Mouse (Mus musculus) liver, embryonic 12.5 days (tissue): ENCODE measurements around the gene Tm4sf1. TPM values are rescaled to one million over a fixed set of nuclear protein-coding genes. Genes with fewer than 3 reads are reported as not detected.

ENCODE experiments used
- ATAC-seq: fragments of 200-750 bp; cut with Nextera tagmentation; 2 replicates; pipeline ENCODE4 v1.8.0; 2017; ENCODE audit warnings: moderate number of reproducible peaks, mild to moderate bottlenecking, moderate library complexity
- H3K27ac ChIP-seq: fragments of 300-500 bp; sonication (generic); 2 replicates; pipeline ENCODE4 v1.5.1; 2016; ENCODE audit warnings: mild to moderate bottlenecking
- H3K27me3 ChIP-seq: fragments of 300-500 bp; sonication (generic); replicated peaks from 2 replicates; pipeline ENCODE4 v1.6.1; 2016; ENCODE audit warnings: mild to moderate bottlenecking, moderate library complexity
- H3K36me3 ChIP-seq: fragments of 300-500 bp; sonication (generic); 2 replicates; pipeline ENCODE4 v1.6.1; 2016; ENCODE audit warnings: mild to moderate bottlenecking, moderate library complexity
- H3K4me1 ChIP-seq: fragments of 300-500 bp; sonication (generic); 2 replicates; pipeline ENCODE4 v1.6.1; 2016
- H3K4me2 ChIP-seq: fragments of 300-500 bp; sonication (generic); 2 replicates; pipeline ENCODE4 v1.6.1; 2016; ENCODE audit warnings: mild to moderate bottlenecking, moderate library complexity
- H3K4me3 ChIP-seq: fragments of 300-500 bp; sonication (generic); 2 replicates; pipeline ENCODE4 v1.5.1; 2016; ENCODE audit warnings: mild to moderate bottlenecking, moderate library complexity
- H3K9ac ChIP-seq: fragments of 300-500 bp; sonication (generic); 2 replicates; pipeline ENCODE4 v1.6.1; 2016; ENCODE audit warnings: mild to moderate bottlenecking, moderate library complexity
- H3K9me3 ChIP-seq: fragments of 300-500 bp; sonication (generic); replicated peaks from 2 replicates; pipeline ENCODE4 v1.6.1; 2016; ENCODE audit warnings: mild to moderate bottlenecking, moderate library complexity
- WGBS: fragments of 180-500 bp; shearing (Covaris S2); methylation state at CpG from one replicate; pipeline ENCODE4 v1.1.7; 2016; ENCODE audit not compliant: insufficient replicate concordance; 5-methylcytosine and 5-hydroxymethylcytosine counted together
- polyA plus RNA-seq: library from polyadenylated mRNA; unstranded; fragments of >200 nt; fragmentation: Nextera tagmentation; extraction: Ambion mirVana; gene quantifications from 2 replicates; pipeline ENCODE4 v1.2.1, GENCODE M21; 2016

Tm4sf1 gene
- polyA plus RNA-seq, result 10.9 and 12.5 TPM in 2 replicates

DNA sequence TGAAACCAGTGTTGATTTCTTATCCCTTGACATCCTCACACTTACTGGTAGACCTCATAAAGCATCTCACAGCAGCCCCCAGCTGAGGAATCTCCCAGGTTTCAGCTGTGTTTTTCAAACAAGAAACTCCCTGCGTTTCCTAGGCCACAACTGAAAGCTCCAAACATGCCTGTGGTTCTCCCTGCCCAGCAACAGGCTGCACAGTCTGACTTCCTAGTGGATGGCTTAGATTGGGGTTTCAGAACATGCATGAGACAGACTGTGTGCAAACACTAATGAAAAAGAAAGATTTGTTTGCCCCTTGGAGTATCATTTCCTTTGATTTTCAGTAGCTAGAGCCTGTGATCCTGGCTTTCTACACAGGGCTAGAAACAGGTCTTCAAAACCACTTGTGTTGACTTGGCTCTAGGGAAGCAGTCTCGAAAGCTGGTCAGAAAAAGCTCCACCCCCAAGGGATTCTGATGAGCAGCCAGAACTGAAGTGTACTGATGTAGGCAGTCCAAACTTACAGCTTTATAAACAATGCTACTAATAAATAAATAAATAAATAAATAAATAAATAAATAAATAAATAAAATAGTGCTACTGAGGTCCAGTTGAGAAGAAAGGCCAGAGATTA, at the start of gene Tm4sf1:
TSS of gene Tm4sf1 (minus strand) at position 68 of the 619 bp plus-strand sequence.
- no peaks in the 10 kb centered on the region for H3K36me3 ChIP-seq
- H3K4me3 ChIP-seq, result no peak within 1 kb of the TSS
- no peaks in the 10 kb centered on the region for H3K4me1 ChIP-seq
- no peaks in the 10 kb centered on the region for H3K27me3 ChIP-seq
- ATAC-seq, result no peak
- no peaks in the 10 kb centered on the region for H3K9me3 ChIP-seq
- H3K9ac ChIP-seq, result no peak within 1 kb of the TSS
- H3K27ac ChIP-seq, result no peak within 1 kb of the TSS
- WGBS, result 62% methylated on average over 2 of the region's 2 CpGs
- H3K4me2 ChIP-seq, result no peak within 1 kb of the TSS

DNA sequence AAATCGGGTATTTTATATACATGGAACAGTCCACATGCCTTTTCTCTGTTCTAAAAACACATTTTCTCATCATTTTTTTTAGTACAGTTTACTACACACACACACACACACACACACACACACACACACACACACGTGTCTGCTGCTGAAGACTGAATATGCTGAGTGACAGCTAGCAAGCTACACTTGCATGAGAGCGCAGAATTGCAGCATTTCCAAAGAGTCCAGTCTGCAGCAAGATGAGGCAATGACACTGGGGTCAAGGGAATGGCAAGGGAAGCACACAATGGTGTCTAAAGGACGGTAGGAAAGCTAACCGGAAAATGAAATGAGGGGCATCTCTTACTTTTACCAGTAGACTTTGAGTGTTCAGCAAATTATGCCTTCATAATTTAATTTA, 43.0 kb upstream of the Tm4sf1 start:
- no peaks in the 10 kb centered on the region for H3K4me1 ChIP-seq
- H3K27me3 ChIP-seq, result no peaks in the 10 kb centered on the region
- H3K36me3 ChIP-seq, result no peaks in the 10 kb centered on the region
- no peaks in the 10 kb centered on the region for H3K9me3 ChIP-seq
- no peak overlapping the region for H3K4me3 ChIP-seq
- H3K9ac ChIP-seq, result no peak overlapping the region
- ATAC-seq, result peak; percentile 27; the same call in 1 of the 2 replicates
- peak overlapping the region; percentile 71; the same call in 1 of the 2 replicates for H3K27ac ChIP-seq
- 48% methylated on average over 5 of the region's 5 CpGs for WGBS
- no peak overlapping the region for H3K4me2 ChIP-seq

DNA sequence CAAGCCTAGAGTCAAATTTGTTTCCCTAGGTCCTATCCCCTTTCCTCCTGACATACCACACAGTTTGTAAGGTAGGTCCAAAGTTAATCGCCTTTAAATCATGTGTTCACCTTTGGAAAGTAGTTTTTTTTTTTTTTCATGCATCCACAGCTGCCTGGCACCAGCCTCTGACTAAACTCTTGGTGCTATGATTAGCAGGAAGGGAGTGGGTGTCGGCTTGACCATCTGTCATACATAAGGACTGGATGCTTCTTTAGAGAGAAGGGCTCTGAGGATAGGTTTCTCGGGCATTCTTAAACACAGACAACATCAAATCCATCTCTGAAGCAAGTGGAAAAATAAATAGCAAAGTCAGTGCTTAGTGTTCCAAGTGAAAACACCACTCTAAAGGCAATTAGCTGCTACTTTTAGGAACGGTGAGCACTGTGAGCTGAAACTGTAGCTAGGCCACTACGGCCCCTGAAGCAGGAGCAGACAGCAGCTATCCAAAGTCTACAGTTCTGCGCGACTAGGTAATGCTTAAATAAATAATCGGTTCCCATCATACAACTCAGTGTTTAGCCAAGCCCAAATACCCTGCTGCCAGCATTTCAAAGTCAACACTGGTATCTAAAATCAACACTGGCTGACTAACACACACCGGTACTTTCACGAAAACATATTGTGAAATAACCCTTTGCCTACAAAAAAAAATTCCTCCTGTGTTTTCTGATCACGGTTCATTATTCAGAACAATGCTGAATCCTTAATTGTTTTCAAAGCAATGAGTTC, 42.2 kb upstream of the Tm4sf1 start:
- Histone ChIP-seq H3K36me3 (no peaks in the 10 kb centered on the region), H3K4me2 (no peak overlapping the region)
- peak; percentile 78 for ATAC-seq

DNA sequence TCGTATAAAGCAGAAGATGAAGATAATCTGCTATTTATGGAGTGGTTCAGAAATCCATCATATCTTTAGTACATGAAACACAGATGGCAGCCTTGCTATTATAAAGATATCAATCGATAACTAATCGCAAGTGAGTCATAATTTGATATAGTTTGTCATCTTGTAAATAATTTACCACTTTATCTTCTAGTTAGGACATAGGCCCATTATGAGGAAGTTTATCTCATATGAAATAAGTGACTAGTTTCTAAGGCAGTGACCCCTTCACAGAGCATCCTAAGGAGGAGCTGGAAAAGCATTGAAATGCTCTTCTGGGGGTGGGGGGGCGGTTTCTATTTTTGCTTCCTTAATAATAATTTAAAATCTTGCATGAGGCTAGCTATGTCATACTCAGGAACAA, 41.2 kb upstream of the Tm4sf1 start:
- H3K4me2 ChIP-seq, result no peak overlapping the region
- no peak overlapping the region for H3K4me3 ChIP-seq
- no peaks in the 10 kb centered on the region for H3K4me1 ChIP-seq
- H3K9ac ChIP-seq, result no peak overlapping the region
- ATAC-seq, result no peak
- H3K36me3 ChIP-seq, result no peaks in the 10 kb centered on the region
- H3K27ac ChIP-seq, result no peak overlapping the region
- 65% methylated on average over 4 of the region's 4 CpGs for WGBS
- H3K27me3 ChIP-seq, result no peaks in the 10 kb centered on the region
- H3K9me3 ChIP-seq, result no peaks in the 10 kb centered on the region

More for the DNA sequence above, 42.2 kb upstream of the Tm4sf1 start:
- H3K27me3 ChIP-seq, result no peaks in the 10 kb centered on the region
- peak overlapping the region; percentile 71 for H3K27ac ChIP-seq
- H3K9ac ChIP-seq, result no peak overlapping the region
- no peaks in the 10 kb centered on the region for H3K4me1 ChIP-seq
- H3K9me3 ChIP-seq, result no peaks in the 10 kb centered on the region
- WGBS, result 67% methylated on average over 11 of the region's 11 CpGs
- H3K4me3 ChIP-seq, result no peak overlapping the region

DNA sequence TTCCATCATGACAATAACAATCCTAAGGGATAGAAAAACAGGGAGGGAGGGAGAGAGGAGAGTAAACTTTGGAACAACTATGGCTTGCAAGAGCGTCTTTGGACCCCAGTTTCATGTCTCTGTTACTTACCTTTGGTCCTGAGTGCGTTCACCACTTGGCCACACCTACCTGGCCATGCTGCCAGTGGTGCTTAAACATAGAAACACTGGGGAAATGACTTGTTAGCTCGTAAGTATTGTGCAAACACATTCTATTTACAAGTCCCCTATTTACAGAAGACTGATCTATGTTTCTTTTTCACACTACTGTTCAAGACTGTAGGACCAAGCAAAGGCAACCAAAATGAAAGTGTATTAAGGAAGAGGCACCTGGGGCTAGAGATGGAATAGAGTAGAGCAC, 39.5 kb upstream of the Tm4sf1 start:
- Histone ChIP-seq H3K4me1 (no peaks in the 10 kb centered on the region), H3K9me3 (no peaks in the 10 kb centered on the region), H3K27me3 (no peaks in the 10 kb centered on the region), H3K36me3 (no peaks in the 10 kb centered on the region), H3K4me3 (no peak overlapping the region), H3K4me2 (no peak overlapping the region), H3K27ac (no peak overlapping the region), H3K9ac (no peak overlapping the region)
- no peak for ATAC-seq
- 31% methylated on average over 3 of the region's 3 CpGs for WGBS

DNA sequence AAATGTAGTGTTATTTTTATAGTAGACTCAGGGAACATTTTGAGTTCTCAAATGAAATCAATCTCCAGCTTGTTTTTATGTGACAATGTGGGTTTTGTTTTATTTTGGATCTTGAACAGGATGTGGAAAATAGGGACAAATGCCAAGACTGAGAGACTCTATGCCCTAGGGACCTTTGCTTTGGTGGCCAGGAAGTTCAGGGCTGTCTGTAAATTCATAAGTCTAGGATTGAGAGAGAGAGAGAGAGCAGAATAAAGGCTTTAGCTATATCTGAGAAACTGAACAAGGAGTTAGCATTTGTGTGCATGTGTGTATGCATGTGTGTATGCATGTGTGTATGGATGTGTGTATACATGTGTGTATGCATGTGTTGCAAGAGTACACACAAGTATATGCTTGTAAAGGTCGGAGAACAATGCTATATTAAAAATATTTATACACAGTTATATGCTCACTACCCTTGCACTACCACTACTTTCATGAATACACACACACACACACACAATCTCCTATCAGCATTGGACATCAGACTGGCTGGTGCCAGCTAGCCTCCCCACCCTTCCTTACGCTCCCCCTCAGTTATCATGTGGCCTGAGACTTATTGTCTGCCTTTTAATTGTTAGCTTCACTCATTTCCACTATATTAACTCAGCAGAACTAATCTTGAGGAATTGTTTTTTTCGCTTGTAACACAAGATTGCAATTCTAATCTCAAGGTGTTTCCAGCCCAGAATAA, 33.5 kb upstream of the Tm4sf1 start:
- 58% methylated on average over 3 of the region's 3 CpGs for WGBS
- ATAC-seq, result no peak
- Histone ChIP-seq H3K36me3 (no peaks in the 10 kb centered on the region), H3K9ac (no peak overlapping the region), H3K27me3 (no peaks in the 10 kb centered on the region), H3K4me2 (no peak overlapping the region), H3K27ac (no peak overlapping the region), H3K4me1 (no peaks in the 10 kb centered on the region), H3K4me3 (no peak overlapping the region), H3K9me3 (no peaks in the 10 kb centered on the region)

DNA sequence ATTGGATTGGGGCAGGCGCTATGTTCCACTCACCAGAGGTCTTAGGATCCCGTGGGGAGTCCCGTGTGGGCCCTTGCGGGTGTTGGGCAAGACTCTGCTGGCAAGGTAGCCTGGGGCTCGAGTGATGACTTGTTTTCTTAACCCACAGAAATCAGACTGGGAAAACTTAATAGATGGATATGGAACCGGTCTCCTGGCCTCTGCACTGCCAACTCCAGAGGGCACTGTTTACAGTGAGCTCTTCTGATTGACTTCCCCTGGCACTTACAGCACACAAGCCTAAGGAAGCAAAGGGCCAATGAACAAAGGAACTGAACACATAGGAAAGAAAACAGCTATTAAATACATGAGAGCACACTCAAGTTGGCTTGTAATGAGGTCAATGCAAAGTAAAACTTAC, 26.2 kb upstream of the Tm4sf1 start:
- Histone ChIP-seq H3K36me3 (no peaks in the 10 kb centered on the region), H3K4me1 (no peaks in the 10 kb centered on the region), H3K4me2 (no peak overlapping the region), H3K9ac (no peak overlapping the region), H3K27ac (no peak overlapping the region), H3K9me3 (0 out of 2 replicates have a peak, but pooled peaks cover 5% of the 10 kb centered on the region), H3K4me3 (no peak overlapping the region), H3K27me3 (no peaks in the 10 kb centered on the region)
- 73% methylated on average over 6 of the region's 6 CpGs for WGBS
- no peak for ATAC-seq

DNA sequence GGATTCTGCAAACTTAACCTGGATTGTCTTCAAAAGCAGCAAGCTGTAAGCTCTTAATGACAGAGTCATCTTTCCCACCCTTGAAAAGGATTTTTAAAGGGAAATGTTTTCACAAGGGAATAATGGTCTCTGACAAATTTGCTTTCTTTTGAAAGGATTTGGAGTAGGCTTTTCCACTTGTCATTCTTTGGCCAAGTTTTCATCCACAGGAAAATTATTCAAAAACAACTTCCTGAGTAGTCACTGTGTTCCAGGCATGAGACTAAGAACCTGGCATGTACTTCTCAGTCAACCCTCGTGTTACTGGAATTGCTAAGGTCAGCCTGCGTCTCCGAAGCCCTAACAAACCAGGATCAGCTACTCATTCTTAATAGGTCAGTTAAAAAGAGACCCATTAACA, 5.3 kb upstream of the Tm4sf1 start:
- Histone ChIP-seq H3K4me1 (no peaks in the 10 kb centered on the region), H3K36me3 (no peaks in the 10 kb centered on the region), H3K9ac (no peak overlapping the region), H3K4me2 (no peak overlapping the region), H3K9me3 (no peaks in the 10 kb centered on the region), H3K4me3 (no peak overlapping the region), H3K27me3 (no peaks in the 10 kb centered on the region), H3K27ac (no peak overlapping the region)
- no peak for ATAC-seq
- WGBS, result 70% methylated on average over 3 of the region's 3 CpGs

DNA sequence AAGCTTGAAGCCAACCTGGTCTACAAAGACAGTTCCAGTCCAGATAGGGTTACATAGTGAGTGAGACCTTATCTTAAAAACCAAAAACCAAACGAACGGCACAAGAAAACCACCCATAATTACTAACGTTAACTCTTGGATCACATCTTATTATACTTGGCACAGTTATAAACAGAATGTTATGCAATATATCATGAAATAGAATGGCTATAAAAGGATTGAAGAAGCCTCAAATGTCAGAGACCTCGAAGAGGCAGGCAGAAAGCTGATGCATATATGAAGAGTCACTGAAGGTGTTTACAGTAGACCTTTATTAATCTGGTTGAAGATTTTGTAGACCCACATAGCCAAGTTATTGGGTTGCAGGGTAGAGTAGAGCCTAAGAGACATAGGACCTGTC, 3.8 kb upstream of the Tm4sf1 start:
- H3K4me3 ChIP-seq, result no peak overlapping the region
- H3K9ac ChIP-seq, result no peak overlapping the region
- no peak overlapping the region for H3K27ac ChIP-seq
- ATAC-seq, result no peak
- no peak overlapping the region for H3K4me2 ChIP-seq
- no peaks in the 10 kb centered on the region for H3K27me3 ChIP-seq
- H3K4me1 ChIP-seq, result no peaks in the 10 kb centered on the region
- no peaks in the 10 kb centered on the region for H3K36me3 ChIP-seq
- no peaks in the 10 kb centered on the region for H3K9me3 ChIP-seq
- 62% methylated on average over 4 of the region's 4 CpGs for WGBS

DNA sequence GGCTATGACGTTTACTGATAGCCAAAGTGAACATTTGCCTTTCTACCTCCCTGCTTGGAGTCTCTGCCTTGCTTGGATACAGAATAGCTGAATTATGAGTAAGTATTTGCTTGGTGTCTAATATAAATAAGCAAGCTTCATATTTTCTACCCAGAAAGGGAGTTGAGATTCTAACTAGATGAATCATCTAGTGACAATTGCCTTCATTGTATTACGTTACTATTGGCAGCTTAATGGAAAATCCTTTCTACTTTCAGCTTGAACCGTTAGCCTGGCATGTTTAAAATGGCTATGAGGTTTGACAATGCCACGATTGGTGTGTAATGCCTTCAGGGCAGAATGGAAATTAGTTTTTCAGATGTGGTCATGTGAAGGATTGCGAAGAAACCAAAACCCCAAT, 2.7 kb upstream of the Tm4sf1 start:
- 63% methylated on average over 5 of the region's 5 CpGs for WGBS
- no peak for ATAC-seq

DNA sequence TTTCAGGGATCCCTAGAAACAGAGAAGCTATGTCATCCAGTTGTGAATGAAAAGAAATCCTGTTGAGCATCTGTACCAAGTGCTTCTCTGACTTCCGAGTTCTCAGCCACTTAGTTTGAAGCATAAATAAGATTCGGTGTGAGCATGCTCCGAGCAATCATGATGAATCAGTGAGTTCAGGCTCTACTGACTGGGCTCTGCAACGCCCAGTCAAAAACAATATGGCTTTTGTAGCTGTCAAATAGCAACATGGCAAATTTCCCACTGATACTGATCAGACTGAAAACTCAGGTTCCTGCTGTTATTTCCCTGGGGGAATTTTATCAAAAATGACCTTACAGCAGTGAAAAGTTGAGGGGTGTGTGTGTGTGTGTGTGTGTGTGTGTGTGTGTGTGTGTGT, 2.3 kb upstream of the Tm4sf1 start:
- Histone ChIP-seq H3K27ac (no peak overlapping the region), H3K4me1 (no peaks in the 10 kb centered on the region), H3K4me2 (no peak overlapping the region), H3K9ac (no peak overlapping the region), H3K27me3 (no peaks in the 10 kb centered on the region), H3K9me3 (no peaks in the 10 kb centered on the region), H3K36me3 (no peaks in the 10 kb centered on the region), H3K4me3 (no peak overlapping the region)
- ATAC-seq, result no peak
- 77% methylated on average over 4 of the region's 4 CpGs for WGBS

More for the DNA sequence above, 2.7 kb upstream of the Tm4sf1 start:
- H3K4me2 ChIP-seq, result no peak overlapping the region
- no peaks in the 10 kb centered on the region for H3K36me3 ChIP-seq
- H3K4me1 ChIP-seq, result no peaks in the 10 kb centered on the region
- no peak overlapping the region for H3K9ac ChIP-seq
- H3K4me3 ChIP-seq, result no peak overlapping the region
- no peak overlapping the region for H3K27ac ChIP-seq
- no peaks in the 10 kb centered on the region for H3K27me3 ChIP-seq
- H3K9me3 ChIP-seq, result no peaks in the 10 kb centered on the region

DNA sequence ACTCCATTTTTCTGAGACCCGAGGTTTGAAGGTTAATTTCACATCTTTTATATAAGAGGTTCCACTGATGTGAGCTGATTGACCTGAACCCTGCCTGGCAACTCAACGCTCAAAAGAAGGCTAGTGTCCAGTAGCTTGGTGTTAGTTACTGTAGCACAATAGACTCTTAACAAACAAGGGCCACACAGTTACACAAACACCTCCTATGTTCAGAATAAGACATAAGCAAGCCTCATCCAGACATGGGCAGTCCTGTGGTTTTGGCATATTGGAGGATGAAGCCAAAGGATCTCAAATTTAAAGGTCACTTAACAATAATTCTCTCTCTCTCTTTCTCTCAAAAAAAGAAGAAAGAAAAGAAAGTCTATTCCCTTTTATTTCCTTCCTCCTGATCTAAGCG, 1.7 kb upstream of the Tm4sf1 start:
- H3K27me3 ChIP-seq, result no peaks in the 10 kb centered on the region
- ATAC-seq, result no peak
- H3K9ac ChIP-seq, result no peak overlapping the region
- no peak overlapping the region for H3K27ac ChIP-seq
- H3K9me3 ChIP-seq, result no peaks in the 10 kb centered on the region
- WGBS, result 57% methylated on average over 3 of the region's 3 CpGs
- H3K4me2 ChIP-seq, result no peak overlapping the region
- no peaks in the 10 kb centered on the region for H3K36me3 ChIP-seq
- H3K4me3 ChIP-seq, result no peak overlapping the region
- H3K4me1 ChIP-seq, result no peaks in the 10 kb centered on the region
